Mouse (Mus musculus): ENCODE results near the gene Tmem201.

GRCm38 (mm10) chr4:149735624-149736250 lies 2.1 kb downstream of the Tmem201 start:
- TF ChIP-seq CTCF (IDR thresholded peaks at IDR 0.05; ENCODE audit: borderline replicate concordance, insufficient read depth, low read length) (no peak), POLR2A (IDR thresholded peaks at IDR 0.05; ENCODE audit: low read depth, low read length) (no peak)

Measured in embryonic fibroblast, embryonic 13.5 days (primary cell).